Mouse (Mus musculus): ENCODE results near the gene Ky.
A peak's percentile ranks its signal among the peaks of the same experiment; 100 is the strongest.

The Ky gene

DNA sequence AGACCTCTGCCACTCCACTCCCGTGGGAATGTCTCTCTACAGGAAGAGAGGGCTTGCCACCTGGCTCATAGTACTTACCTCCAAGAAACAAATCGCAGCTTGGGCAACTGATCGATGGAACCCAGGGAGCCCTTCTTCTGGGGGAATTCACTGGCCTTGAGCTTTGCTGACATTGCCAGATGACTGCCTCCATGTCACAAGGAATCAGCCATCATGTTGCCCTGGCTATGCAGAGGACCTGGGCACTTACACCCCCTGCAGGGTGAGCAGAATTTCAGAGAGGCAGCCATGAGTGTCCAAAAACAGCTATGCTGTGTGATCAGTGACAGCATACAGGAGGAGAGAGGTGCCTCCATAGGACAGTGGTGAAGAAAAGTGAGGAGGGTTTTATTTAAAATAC is 48.2 kb downstream of the Ky start:
- no peak for DNase-seq

DNA sequence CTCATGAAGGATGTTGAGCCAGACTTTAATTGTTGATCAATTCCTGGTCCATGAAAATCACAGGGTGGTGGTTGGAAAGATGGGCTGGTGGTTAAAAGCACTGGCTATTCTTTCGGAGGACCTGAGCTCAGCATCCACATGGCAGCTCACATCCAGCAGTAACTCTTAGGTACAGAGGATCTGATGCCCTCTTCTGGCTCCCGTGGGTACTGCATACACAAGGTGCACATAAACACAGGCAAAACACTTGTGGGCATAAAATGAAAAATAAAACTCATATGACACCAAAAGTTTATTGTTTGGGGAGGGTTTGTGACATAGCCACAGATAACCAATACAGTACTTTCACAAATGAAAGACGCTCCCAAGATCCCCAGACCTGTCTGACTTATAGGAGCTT is 52.9 kb downstream of the Ky start:
- no peak for DNase-seq

DNA sequence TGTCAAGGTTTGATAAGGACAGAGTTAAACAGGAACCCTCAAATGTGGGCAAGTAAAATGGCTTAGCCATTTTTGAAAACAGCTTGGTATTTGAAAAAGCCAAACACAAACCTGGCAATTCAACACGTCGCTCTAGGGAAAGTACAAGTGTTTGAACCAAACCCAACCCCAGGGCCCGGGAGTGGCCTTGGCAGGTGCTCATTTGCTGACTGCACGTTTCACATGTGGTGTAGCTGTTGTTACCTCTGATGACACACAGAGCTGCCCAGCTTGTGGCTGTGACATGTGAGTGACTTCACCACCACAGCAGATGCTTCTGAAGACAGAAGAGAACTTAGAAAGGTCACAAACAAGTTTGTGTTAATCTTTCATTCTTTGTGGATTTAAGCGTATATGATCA is 67.3 kb downstream of the Ky start:
- no peak for DNase-seq

DNA sequence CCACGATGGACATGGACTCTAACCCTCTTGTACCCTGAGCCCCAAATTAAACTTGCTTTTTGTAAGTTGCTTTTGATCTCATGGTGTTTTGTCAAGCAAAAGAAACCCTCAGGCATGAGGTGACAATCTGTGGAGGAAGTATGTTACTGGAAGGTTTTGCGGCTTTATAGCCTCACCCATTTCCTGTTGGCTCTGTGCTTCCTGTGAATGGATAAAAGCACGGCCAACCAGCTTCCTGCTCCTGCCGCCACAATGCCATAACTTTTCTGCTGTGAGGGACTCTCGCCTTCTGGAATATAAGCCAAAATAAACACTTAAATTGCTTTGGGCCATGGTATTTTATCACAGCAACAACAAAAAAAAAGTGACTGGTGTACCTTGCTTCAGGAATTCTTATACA is 71.9 kb downstream of the Ky start:
- DNase-seq = peak; percentile 19

DNA sequence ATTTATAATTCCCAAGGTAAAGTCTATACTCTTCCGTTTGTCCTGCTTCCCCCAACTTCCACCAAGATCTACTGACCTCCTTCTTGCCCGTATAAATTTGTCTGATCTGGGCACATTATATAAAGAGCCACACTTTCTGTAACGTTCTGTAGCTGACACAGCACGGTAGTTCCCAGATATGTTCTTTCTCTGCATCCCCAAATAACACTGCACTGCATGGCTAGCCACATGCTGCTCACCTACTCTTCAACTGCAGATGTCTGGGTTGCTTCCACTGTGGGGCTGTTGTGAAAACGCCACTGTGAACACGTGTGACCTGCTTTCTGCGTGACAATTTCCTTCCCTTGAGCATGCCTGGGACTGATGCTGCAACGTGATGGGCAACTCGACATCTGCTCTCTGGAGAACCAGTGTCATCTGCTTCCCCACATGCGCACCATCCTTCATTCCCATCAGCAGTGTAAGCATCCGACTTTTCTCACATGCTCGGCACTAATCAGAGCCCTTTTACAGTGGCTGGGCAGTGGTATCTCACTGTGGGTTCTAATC is 76.4 kb downstream of the Ky start:
- DNase-seq = no peak

DNA sequence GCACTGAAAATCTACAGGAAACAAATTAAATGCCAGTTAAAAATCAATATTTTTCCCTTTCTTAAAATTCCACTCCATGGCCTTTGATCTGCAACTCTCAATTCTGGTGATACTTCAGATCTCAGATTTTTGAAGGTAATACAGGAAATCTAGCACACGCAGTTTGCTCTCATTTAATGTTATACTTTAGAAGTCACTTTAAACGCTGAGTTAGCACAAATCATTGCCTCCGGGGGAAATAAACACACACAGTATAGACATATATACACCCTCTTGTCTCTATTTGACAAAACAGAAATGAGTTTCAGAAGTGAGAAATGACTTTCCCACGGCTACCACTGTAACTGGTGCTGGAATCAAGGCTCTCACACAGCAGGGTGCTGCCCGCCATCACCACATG is 81.8 kb downstream of the Ky start:
- no peak for DNase-seq

DNA sequence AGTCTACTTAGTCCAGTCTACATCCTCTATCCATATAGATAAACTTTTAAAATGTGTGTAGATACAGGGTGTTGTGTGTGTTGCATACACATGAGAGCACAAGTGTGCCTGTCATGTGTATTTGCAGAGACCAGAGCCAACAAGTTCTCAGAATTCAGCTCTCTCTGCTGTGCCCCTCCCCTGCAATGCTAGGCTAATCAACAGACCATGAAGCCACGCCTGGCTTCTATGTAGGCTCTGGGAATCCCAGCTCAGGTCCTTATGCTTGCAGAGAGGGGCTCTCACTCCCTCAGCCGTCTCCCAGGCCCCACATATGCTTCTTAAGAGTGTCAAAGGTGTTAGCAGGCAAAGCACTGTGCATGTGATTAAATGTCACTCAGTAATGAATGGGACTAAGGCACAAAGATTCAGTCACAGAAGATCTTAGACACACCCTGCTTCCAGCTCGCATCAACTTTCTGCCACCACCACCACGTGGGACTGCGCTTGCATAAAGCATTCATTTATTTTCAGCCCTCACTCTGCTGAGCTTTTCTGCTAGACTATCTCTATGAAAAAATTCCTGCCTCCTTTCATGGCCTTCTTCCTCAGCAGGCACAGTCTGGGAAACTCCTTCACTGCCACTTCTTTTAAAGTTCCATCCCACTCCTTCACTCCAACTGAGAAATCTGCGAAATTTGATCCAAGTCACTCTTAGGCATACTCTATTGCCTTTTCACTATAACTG is 89.3 kb downstream of the Ky start:
- peak; percentile 11 for DNase-seq

Data from kidney, adult 9 months (tissue).